Mouse (Mus musculus) cerebral cortex, adult 2 months (tissue): ENCODE data around the gene Ccdc117.

ENCODE experiments used
- WGBS: fragments of 180-500 bp; shearing (Covaris S2); methylation state at CpG from one replicate; pipeline ENCODE4 v1.1.7; 2018; 5-methylcytosine and 5-hydroxymethylcytosine counted together

Ccdc117 gene

DNA sequence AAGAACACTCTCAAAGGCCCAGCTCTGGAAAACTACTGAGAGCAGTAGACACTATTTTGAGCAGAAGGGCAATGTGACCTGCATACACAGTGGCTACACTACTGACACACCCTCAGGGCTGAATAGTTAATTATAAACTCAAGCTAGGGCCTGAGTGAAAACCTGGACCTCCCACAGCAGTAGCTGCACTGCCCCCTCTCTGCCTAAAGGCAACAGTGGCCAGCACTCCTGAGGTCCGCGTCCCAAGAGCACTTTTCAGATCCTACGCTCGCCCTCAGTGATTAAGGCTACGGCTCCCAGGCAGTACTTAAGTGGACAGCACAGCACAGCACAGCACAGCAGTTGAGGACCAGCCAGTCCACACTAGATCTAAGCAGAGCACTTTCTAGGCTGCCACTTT, 8.9 kb downstream of the Ccdc117 start:
- WGBS = 88% methylated on average over 5 of the region's 5 CpGs

DNA sequence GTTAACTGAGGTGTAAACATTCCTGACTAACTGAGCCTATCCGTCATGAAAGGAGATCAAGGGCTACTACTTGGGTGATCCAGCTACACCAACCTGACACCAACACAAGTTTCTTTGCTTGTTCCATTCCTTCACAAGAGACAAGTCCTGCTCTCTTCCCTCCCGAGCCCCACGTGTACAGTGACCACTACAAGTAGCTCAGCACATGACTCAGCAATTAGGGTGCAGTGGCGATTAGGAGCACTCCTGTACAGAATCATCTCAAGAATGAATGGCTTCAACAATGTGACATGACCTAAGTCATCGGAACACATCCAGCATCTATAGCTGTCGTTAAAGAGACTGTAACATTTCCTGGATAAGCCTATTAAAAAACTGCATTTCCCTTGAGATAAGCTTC, 11.3 kb downstream of the Ccdc117 start:
- WGBS = 74% methylated on average over 6 of the region's 6 CpGs

DNA sequence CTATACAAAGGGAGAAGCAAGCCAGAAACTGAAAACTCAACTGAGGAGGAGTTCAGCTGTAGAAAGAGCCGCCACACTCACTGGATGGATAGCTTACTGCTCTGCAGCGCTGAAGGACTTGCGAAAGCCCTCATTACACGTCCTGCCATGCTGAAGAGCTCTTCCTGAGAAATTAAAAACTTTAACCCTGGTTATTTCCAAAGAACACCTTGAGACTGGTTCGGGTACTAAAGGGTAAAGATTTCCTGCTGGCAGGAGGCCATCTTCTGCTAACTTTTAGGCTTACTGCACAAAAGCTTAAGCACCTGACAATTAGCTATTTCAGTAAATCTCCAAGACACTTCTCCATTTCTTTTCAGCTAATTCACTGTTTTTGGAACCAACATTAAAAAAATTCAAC, 11.8 kb downstream of the Ccdc117 start:
- WGBS = 81% methylated on average over 5 of the region's 5 CpGs

DNA sequence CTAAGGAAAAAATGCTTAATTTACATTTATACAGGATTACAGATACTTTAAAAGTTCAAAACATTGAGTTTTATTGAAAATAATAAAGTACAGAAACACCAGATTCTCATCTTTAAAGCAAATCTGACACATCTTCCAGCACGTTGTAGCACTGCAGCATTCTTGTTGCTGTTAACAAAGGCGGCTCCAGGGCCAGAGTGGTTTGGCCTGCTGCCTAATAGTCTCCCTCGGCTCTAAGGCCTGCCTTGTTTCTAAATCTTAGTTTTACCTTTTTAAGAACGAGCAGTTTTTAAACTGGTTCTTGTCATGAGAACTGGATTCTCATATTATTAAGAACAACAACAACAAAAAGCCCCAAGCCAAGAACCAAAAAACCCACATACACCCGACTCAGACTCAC, 13.1 kb downstream of the Ccdc117 start:
- WGBS = 28% methylated on average over 5 of the region's 5 CpGs

DNA sequence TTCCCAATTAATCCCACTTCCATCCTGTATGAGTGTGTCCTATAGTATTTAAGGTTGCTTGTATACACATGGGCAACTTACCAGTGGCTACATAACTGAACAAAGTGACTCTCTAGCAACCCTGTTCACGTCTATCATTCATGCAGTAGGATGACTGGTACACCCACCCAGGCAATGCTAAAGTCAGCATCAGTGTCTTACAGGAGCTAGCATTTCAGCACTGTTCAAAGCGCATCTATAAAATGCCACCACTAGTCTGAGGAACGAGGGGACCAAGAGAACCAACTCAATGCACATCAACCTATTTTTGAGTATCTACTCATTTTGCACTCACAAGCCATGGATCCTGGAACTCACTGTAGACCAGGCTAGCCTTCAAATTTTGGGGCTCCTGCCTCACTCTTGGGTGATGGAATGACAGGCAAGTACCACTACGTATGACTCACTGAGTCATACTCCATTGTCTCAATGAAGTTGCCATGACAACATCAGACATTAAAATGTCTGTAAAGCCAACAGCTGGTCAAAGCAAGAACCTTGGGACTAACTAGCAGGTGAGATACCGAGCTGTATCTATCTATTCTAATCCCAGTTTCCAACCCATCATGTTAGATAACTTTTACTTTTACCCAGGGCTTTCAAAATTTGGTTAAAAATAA, 14.0 kb downstream of the Ccdc117 start:
- 61% methylated on average over 5 of the region's 5 CpGs for WGBS

DNA sequence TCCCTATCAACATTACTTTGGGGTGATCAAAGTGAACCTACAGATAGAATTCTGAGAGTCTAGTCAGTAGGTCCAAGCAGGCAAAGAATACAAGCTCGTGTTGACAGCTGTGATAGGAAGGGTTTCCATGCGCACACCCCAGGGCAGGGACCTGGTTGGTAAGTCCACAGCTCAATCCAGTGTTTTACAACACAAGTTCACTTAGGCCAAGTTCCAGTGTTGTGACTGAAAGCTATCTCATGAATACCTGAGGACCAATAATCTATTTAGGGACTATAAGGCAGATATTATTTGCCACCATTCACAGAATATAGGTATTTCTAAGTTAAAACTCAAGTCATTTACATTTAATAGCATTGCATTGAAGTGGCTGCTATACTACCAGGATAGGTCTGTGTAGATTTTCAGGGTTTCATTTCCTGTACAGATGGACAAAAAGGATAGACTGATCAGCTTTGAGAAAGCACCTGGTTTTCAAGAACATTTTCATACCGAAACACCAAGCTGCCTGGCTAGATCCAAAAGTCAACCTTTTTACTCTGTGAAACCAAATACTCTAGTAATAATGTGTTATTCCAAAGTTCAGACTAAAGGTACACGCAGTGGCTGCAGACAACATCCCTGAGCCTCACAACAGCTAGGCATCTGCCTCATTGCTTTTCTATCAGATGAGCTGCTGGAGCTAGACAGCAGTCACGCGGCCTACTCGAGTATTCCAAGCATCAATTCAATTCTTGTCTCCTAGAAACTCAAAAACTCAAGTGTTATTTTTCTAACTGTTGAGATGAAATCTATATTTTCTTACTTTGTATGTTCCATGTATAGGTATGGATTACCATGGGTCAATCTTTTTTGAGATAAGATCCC, 15.2 kb downstream of the Ccdc117 start:
- WGBS = 75% methylated on average over 7 of the region's 7 CpGs

DNA sequence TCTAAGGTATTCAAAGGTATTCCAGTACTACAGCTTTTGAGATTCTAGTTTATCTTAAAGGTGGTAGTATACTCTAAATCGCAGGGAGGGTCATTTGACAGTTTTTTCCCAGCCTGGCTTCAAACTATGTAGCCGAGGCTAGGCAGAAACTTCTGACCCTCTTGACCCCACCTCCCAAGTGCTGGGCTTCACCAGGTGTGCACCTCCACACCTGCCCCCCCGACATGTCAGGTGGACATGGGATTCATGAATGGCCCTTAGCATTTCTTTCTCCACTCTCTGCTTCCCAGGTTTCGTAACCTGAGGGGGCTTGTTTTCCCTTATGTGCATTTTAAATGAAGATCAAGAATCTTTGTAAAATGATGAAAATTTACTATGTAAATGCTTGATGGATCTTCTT, 16.6 kb downstream of the Ccdc117 start:
- WGBS = 88% methylated on average over 4 of the region's 4 CpGs

DNA sequence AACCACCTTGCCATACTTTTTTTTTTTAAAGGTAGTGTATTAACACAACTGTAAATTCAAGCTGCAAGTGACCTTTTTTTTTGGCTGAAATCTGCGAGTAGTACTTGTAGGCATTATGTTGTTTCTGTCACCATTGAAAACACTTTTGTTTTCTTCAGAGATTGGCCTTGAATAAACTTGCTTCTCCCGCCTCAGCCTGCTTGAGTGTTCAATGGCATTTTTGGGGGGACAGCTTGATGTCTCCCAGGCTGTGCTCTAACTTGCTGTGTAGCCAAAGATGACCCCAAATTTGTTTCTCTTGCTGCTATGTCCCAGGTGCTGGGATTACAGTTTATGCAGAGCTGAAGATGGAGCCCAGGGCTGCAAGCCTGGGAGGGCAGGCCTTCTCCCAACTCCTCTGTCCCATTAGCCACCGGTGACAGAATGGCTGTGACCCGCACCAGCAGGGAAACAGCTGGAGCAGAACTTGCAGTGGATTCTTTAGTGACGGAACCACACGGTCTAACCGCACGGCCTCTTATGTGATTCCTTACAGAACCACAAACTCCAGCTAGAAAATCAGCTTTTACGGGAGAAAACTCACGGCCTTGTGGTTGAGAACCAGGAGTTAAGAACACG, 19.1 kb downstream of the Ccdc117 start:
- 72% methylated on average over 11 of the region's 11 CpGs for WGBS

DNA sequence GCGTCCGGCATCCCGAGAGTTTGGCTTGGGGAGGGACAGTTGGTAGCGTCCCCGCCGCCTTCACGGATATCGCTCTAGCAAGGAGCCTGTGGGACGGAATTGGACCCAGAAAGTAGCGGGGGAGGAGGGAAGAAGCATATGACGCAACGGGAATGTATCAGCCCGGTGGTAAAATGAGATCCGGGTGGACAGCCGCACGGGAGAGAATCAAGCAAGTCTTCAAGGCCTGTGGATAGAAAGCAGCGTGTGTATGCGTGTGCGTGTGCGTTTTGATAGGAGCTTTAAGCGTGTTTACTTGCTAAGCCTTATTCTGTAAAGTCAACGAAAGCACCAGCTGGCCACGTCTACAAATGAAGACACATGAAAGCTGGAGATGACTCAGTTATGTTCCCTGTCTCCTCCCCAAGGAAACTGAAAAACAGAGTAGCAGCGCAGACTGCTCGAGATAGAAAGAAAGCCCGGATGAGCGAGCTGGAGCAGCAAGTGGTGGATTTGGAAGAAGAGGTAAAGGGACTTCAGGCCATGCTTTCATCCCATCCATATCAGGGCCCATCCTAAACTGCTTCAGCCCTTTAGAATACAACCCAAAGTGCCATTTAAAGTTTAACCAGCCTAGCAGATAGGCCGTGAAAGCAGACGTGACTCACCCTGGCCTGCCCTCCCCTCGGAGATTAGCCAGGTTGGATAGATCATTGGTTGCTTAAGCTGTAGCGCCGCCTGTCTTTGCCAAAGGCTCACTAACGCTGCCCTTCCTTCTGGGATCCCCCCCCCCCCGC, 20.3 kb downstream of the Ccdc117 start:
- under 1% methylated on average over 34 of the region's 34 CpGs for WGBS

DNA sequence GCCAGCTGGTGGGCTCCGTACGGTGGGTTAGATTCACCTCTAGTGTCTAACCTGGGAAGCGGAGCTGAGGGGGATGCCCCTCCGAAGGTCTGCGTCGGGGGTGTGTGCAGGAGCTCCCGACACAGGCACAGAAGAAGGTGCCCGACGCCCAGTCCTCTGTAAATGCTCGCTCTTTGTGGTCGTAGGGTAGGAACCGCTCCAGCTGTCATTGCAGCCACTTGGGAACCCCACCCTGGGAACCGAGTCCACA, 20.8 kb downstream of the Ccdc117 start:
- WGBS = 0% methylated on average over 13 of the region's 13 CpGs

DNA sequence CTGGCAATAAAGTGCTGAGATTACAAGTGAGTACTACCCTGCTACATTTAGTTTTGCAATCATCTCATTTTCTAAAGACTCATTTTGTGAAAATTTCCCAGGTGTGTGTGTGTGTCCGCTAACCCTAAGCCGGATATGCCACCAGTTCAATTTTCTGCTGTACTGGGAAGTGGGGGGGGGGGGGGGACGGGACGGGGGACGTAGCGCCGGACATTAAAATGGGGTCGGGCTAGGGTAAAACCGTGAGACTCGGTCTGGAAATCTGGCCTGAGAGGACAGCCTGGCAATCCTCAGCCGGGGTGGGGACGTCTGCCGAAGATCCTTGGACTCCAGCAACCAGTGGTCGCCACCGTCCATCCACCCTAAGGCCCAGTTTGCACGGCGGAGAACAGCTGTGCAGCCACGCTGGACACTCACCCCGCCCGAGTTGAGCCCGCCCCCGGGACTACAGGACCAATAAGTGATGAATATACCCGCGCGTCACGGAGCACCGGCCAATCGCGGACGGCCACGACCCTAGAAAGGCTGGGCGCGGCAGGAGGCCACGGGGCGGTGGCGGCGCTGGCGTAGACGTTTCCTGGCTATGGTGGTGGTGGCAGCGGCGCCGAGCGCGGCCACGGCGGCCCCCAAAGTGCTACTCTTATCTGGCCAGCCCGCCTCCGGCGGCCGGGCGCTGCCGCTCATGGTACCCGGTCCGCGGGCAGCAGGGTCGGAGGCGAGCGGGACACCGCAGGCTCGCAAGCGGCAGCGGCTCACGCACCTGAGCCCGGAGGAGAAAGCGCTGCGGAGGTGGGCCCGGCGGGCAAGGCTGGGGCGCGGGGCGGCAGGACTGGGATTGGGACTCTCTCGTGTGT, 21.3 kb downstream of the Ccdc117 start, which contains the start of gene Xbp1:
Xbp1 (plus strand) TSS at position 248 of the 854 bp plus-strand sequence.
- WGBS = 1% methylated on average over 72 of the region's 72 CpGs

DNA sequence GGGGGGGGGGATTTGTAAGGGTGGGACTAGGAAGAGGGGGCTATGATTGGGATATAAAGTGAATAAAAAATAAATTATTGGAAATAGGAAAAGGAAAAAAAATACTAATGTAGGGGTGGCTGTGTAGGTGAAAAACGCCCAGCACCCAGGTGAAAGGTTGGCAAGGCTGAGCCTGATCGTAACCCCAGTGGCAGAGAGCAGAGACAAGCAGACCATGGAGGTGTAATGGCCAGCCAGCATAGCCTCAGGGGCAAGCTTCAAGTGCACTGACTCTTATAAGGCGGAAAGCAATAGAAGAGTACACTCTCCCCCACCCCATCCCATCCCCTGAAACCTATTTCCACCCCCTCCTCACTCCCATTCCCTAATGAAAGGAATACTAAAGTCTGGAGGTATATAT, 22.3 kb downstream of the Ccdc117 start:
- WGBS = 92% methylated on average over 3 of the region's 3 CpGs

DNA sequence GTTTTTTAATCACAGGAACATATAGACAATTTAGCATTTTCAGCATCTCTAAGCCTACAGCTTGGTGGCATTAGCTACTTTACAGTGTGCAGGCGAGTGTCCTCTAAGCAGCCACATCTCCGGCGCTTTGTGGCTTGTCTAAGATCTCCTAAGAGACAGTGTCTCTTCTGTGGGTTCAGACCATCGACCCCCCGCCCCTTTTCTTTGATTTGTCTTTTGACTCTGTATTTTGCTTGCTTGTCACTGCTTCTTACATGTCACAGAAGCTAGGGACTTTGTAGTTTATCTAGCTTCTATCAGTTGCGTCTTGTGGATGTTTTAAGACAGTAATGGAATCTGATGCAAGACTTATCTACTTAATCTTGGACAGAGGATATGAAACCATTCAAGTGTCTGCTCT, 24.6 kb downstream of the Ccdc117 start:
- WGBS = 86% methylated on average over 6 of the region's 6 CpGs

DNA sequence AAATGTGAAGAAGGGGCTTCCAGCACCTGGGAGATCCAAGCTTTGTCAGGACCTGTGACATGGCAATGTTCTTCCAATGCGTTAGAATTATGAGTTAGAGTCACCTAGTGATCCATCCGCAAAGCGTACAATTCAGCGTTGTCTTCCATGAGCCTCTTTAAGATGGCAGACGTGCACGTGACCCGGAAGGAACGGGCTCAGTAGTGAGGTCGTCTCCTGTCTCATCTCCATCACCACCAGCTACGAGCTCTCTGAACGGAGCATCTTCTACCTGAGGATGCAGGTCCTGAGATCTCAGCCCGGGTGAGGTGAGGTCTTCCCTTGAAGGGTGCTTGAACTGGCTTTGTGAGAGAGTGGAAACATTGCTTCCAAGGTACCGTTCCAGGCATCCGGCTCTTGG, 25.4 kb downstream of the Ccdc117 start:
- WGBS = 95% methylated on average over 14 of the region's 14 CpGs

DNA sequence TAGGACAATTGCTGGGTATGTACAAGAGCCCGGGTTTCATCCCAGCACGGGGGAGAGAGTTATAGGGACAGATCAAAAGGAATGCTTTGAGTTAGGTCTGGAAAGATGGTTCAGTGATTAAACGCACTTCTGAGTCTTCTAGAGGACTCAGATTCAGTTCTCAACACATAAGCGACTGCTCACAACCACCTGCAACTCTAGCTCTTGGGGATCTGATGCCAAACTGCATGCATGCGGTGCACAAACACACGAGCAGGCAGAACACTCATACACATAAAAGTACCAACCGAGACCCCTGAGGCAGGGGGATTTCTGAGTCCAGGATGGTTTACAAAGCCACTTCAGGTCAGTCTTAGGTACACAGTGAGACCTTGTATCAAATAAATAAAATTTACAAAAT, 25.8 kb downstream of the Ccdc117 start:
- 89% methylated on average over 7 of the region's 7 CpGs for WGBS

DNA sequence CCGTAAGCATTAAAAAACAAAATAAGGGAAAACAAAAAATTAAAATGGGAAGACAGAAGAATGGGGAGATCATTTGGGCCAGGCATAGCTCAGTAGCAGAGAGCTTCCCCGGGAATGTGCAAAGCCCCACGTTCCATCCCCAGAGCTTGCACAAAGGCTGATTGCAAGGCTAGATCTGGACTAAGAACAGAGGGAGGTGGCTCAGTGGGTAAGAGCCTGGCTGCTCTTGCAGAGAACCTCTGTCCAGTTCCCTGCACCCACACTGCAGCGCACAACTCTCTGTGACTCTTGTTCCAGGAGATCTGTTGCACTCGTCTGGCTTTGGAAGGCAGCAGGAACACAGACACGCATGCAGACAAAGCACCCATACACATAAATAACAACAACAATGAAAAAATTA, 26.3 kb downstream of the Ccdc117 start:
- 82% methylated on average over 6 of the region's 6 CpGs for WGBS

DNA sequence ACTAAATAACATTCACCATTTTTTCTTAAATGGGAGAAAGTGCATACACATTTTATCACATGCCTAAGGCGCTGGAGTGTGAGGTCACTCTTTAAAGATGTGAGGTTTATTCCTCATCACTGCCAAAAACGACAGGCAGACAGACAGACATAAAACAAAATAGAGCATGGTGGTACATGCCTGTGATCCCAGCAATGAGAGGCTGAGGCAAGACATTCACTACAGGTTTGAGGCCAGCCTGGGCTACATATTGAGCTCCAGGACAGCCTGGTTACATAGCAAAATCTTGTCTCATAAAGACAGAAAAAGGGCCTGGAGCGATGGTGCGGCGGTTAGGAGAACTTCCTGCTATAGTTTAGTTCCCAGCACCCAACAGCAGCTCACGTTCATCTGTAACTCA, 26.8 kb downstream of the Ccdc117 start:
- WGBS = 85% methylated on average over 6 of the region's 6 CpGs

DNA sequence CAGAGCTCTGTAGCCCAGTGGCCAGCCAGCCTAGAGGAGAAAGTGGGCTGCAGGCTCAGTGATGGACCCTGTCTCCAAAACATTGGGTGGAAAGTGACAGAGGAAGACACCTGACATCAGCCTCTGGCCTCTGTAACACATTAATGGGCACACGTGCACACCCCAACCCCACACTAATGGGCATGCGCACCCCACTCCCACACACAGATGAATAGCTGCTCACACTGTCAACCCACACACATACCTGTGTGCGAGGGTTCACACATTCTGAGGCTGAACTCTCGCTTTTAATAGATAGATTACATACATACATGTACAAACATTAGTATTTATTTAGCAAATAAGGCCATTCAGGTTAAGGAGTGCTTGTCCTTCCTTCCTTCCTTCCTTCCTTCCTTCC, 27.9 kb downstream of the Ccdc117 start:
- WGBS = 78% methylated on average over 4 of the region's 4 CpGs

DNA sequence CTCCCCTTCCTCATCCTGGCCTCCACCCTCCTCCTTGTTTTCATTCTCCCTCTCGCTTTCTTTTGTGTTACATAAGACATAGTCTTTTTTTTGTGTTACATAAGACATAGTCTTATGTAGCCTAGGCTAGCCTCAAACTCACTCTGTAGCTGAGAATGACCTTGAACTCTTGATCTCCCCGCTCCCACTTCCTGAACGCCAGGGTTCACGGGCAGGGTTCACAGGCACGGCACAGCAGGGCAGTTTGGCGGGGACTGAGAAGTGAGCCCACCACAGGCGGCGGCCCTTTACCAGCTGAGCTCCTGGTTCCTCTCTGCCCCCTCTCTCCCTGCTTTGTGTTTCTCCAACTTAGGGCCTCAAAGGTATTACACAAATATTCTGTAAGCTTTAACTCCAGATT, 29.0 kb downstream of the Ccdc117 start:
- 87% methylated on average over 8 of the region's 8 CpGs for WGBS

DNA sequence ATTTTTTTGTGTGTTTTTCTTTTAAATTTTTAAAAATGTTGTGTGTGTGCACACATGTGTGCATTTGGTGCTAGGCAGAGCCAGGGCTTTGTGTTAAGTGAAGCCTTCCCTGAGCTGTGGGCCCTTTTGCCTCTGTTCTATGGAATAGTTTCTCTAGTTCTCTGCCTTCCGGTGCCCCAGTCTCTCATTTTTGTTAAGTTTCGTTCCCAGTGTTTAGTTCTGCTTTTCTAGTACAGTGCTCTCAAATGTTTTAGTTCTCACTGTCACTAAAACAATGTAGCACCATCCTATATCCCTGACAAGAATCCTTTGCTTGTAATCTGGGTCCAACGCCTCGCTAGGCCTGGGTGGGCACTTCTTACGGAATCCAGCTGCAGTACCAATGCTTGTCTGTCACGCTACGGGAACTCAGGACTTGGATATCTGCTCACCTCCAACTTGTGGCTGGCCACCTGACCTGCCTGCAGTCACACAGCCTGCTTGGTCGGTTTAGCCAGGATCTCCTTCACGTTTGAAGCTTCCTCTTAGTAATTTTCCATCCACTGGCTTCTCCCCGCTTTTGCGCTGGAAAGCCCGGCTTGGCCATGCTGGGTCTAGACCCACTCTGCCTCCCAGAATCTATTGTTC, 29.8 kb downstream of the Ccdc117 start:
- WGBS = 88% methylated on average over 12 of the region's 12 CpGs

DNA sequence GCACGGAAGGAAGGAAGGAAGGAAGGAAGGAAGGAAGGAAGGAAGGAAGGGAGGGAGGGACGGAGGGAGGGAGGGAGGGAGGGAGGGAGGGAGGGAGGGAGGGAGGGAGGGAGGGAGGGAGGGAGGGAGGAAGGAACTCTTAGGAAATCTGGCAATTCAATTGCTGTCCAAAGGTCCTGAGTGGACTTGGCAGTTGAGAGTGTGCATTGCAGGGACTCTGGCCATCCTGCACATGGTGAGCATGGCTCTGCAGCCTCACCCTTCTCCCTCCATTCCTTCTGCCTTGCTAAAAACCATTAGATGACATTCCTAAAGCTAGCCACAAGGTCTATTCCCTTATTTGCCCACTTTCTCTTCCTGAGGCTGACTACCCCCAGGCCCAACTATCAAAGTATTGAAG, 31.3 kb downstream of the Ccdc117 start:
- 100% methylated on average over 1 of the region's 2 CpGs for WGBS
